Mouse (Mus musculus): Measurements from ENCODE around the gene Gadd45b. TPM values are rescaled to one million over a fixed set of nuclear protein-coding genes. Genes with fewer than 3 reads are reported as not detected.

Gadd45b gene
- polyA plus RNA-seq, 1 experiment from 2014 or later, result 5.0 TPM

DNA sequence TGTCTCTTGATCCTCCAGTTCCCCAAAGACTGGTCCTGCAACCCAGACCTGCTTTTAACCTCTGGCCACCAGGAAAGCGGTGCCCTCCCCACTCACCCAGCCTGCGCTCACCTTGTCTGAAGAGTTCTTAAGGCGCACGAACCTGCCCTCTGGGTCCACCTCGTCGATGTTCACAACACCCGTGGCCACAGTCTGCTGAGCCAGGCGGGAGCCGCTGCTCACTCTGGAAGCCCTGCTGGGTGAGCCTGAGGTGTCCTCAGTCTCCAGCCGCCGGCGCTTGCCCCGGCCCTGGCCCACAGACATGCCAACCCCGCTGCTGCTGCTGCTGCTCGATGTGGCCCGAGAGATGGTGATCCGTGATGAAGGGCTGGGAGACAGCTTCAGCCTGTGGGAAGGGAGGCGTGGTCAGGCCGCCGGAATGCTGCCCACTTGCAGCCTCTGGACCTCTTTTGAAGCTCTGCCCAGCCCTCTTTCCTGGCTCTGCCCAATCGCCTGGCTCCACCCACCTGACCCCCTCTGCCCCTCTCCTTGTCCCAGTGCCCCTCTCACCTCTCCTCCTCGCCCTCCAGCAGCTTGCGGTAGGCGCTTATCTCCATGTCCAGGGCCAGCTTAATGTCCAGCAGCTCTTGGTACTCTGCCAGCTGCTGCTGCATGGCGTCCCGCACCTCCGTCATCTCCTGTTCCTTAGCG is 25.7 kb upstream of the Gadd45b start:
- Histone ChIP-seq H3K9me3 (ENCODE audit: control insufficient read depth, low read length) (no peaks in the 10 kb centered on the region), H3K4me3 (ENCODE audit: low read depth, low read length) (no peak overlapping the region), H3K36me3 (ENCODE audit: control insufficient read depth, insufficient read depth, low read length) (peaks cover 40% of the 10 kb centered on the region), H3K4me2 (no peak overlapping the region), H3K27me3 (replicated peaks; ENCODE audit: control insufficient read depth, insufficient read depth, low read length) (no peaks in the 10 kb centered on the region), H3K9ac (ENCODE audit: low read depth, low read length) (no peak overlapping the region), H3K27ac (ENCODE audit: low read depth, low read length) (no peak overlapping the region), H3K4me1 (replicated peaks; ENCODE audit: control insufficient read depth, insufficient read depth, low read length) (peaks cover 12% of the 10 kb centered on the region)
- DNase-seq (ENCODE audit: low spot score), result no peak
- ATAC-seq (replicated peaks; ENCODE audit: low FRiP score), result no peak
- 91% methylated on average over 28 of the region's 28 CpGs for WGBS

DNA sequence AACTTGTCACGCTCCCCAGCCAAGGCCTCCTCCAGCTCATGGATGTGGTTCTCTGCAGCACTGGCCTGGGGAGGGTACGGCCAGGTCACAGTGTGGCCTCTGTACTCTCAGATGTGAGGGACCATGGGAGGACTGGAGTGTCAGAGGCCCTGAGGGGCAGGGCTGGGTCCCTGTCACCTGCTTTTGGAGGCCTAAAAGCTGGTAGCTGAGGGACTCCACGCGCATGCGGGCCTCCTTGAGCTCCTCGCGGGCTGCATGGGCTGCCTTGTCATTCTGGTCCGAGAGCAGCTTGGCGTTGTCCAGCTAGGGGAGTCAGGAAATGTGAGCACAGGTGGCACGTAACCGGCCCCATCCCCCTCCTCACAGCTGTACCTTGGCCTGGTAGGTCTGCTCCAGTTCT is 25.2 kb upstream of the Gadd45b start:
- Histone ChIP-seq H3K36me3 (ENCODE audit: control insufficient read depth, insufficient read depth, low read length) (peaks cover 44% of the 10 kb centered on the region), H3K4me1 (replicated peaks; ENCODE audit: control insufficient read depth, insufficient read depth, low read length) (peaks cover 7% of the 10 kb centered on the region), H3K4me3 (ENCODE audit: low read depth, low read length) (no peak overlapping the region), H3K27ac (ENCODE audit: low read depth, low read length) (no peak overlapping the region), H3K4me2 (no peak overlapping the region), H3K27me3 (replicated peaks; ENCODE audit: control insufficient read depth, insufficient read depth, low read length) (no peaks in the 10 kb centered on the region), H3K9me3 (ENCODE audit: control insufficient read depth, low read length) (no peaks in the 10 kb centered on the region), H3K9ac (ENCODE audit: low read depth, low read length) (no peak overlapping the region)
- ATAC-seq (replicated peaks; ENCODE audit: low FRiP score) (no peak), DNase-seq (ENCODE audit: low spot score) (no peak)
- 93% methylated on average over 11 of the region's 11 CpGs for WGBS

DNA sequence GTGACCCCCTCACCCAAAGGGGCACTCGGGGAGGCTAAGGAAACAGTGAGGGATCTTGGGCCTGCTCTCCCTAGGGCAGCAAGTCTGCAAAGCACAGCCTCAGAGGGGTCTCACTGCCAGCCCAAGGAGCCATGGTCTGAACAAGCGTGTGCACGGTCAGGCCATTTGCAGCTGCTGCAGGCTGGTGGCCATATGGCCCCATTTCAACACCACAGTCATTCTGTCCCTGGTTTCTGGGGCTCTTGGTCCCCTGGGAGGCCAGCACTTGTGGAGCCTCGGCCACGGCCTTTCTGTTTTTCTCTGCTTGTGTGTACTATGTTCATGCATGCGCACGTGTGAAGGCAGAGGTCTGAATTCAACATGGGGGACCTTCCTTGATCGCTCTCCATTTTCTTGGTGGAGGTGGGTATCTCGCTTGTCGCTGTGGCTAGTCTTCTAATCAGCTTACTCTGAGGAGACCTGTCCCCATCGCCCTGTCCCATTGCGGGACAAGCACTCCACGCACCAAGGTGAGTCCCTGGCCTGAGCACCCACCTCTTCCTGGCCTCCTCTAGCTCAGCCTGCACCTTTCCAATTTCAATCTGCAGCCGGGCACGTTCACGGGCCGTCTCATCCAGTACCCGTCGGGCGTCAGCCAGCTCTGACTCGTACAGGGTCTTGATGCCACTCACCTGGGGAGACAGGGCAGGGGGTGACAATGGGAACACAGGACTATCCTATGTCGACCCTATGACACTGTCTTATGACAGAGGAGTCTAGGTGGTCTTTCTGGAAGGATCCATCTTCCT is 20.3 kb upstream of the Gadd45b start:
- WGBS, result 93% methylated on average over 22 of the region's 22 CpGs

DNA sequence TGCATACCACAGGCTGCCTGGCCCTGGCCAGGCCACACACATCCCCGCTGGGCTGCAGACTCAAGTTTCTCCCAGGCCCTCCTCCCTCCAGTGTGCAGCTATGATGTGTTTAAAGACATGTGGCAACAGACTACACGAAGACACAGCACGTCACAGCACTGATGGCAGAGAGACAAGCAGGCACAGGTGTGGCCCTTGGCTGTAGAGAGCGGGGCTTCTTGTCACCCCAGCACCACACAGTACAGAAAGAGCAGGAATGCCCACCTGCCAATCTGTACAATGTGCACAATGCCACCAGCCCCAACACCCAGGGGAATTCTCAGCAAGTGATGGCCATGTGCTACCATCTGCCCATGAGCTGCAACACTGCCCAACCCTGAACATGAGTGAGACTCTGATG is 18.5 kb upstream of the Gadd45b start:
- Histone ChIP-seq H3K9me3 (ENCODE audit: control insufficient read depth, low read length) (no peaks in the 10 kb centered on the region), H3K36me3 (ENCODE audit: control insufficient read depth, insufficient read depth, low read length) (peaks cover 23% of the 10 kb centered on the region; the same call in 1 of the 2 replicates), H3K27ac (ENCODE audit: low read depth, low read length) (no peak overlapping the region)

More for the DNA sequence above, 20.3 kb upstream of the Gadd45b start:
- no peaks in the 10 kb centered on the region for H3K27me3 ChIP-seq (replicated peaks; ENCODE audit: control insufficient read depth, insufficient read depth, low read length)
- H3K4me3 ChIP-seq (ENCODE audit: low read depth, low read length), result no peak overlapping the region
- H3K36me3 ChIP-seq (ENCODE audit: control insufficient read depth, insufficient read depth, low read length), result peaks cover 35% of the 10 kb centered on the region
- peaks cover 6% of the 10 kb centered on the region for H3K4me1 ChIP-seq (replicated peaks; ENCODE audit: control insufficient read depth, insufficient read depth, low read length)
- ATAC-seq (replicated peaks; ENCODE audit: low FRiP score) (no peak), DNase-seq (ENCODE audit: low spot score) (no peak)
- no peak overlapping the region for H3K27ac ChIP-seq (ENCODE audit: low read depth, low read length)
- H3K9me3 ChIP-seq (ENCODE audit: control insufficient read depth, low read length), result no peaks in the 10 kb centered on the region
- H3K9ac ChIP-seq (ENCODE audit: low read depth, low read length), result no peak overlapping the region
- H3K4me2 ChIP-seq, result no peak overlapping the region

DNA sequence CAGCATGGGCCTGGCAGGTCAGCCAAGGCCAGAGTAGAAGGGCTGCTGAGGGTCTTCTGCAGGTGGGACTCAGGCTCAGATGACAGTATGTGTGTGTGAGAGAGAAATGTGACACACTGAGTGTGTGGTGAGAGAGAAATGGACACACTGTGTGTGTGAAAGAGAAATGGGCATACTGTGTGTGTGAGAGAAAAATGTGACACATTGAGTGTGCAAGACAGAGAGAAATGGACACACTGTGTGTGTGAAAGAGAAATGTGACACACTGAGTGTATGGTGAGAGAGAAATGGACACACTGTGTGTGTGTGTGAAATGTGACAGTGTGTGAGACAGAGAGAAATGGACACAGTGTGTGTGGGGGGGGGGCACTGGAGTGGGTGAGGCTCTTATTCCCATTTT is 18.0 kb upstream of the Gadd45b start:
- Histone ChIP-seq H3K4me3 (ENCODE audit: low read depth, low read length) (no peak overlapping the region), H3K4me2 (no peak overlapping the region), H3K36me3 (ENCODE audit: control insufficient read depth, insufficient read depth, low read length) (peaks cover 23% of the 10 kb centered on the region; the same call in 1 of the 2 replicates), H3K9ac (ENCODE audit: low read depth, low read length) (no peak overlapping the region), H3K27ac (ENCODE audit: low read depth, low read length) (no peak overlapping the region), H3K9me3 (ENCODE audit: control insufficient read depth, low read length) (no peaks in the 10 kb centered on the region), H3K27me3 (replicated peaks; ENCODE audit: control insufficient read depth, insufficient read depth, low read length) (no peaks in the 10 kb centered on the region), H3K4me1 (replicated peaks; ENCODE audit: control insufficient read depth, insufficient read depth, low read length) (peaks cover 22% of the 10 kb centered on the region)
- DNase-seq (ENCODE audit: low spot score) (no peak), ATAC-seq (replicated peaks; ENCODE audit: low FRiP score) (no peak)

More for the DNA sequence above, 18.5 kb upstream of the Gadd45b start:
- Histone ChIP-seq H3K27me3 (replicated peaks; ENCODE audit: control insufficient read depth, insufficient read depth, low read length) (no peaks in the 10 kb centered on the region), H3K9ac (ENCODE audit: low read depth, low read length) (no peak overlapping the region), H3K4me1 (replicated peaks; ENCODE audit: control insufficient read depth, insufficient read depth, low read length) (peaks cover 19% of the 10 kb centered on the region), H3K4me3 (ENCODE audit: low read depth, low read length) (no peak overlapping the region), H3K4me2 (no peak overlapping the region)
- WGBS, result 94% methylated on average over 4 of the region's 4 CpGs
- DNase-seq (ENCODE audit: low spot score) (no peak), ATAC-seq (replicated peaks; ENCODE audit: low FRiP score) (no peak)

DNA sequence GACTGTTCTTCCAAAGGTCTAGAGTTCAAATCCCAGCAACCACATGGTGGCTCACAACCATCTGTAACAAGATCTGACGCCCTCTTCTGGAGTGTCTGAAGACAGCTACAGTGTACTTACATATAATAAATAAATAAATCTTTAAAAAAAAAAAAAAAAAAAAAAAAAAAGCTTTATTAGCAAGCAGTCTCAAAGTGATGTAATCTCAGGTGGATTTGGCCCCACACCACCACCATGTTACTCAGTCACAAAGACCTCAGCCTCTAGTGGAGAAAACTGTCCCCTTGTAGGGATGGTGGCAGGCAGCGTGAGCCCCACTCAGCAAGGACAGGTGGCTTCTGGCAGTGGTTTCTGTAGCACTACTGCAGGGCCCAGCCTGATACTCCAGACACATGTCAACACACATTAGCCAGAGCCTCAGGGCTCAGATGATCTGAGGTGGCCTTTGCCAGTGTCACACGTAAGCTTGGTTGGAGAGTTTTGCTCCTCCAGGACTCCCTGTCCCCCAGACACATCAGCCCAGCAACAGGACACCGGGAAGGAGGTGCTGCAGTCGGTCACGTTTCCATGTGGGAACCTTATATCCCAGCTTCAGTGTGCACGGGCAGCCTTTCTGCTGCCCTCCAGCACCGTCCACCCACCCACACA is 16.4 kb upstream of the Gadd45b start:
- H3K9ac ChIP-seq (ENCODE audit: low read depth, low read length), result no peak overlapping the region
- DNase-seq (ENCODE audit: low spot score) (no peak), ATAC-seq (replicated peaks; ENCODE audit: low FRiP score) (no peak)
- H3K4me2 ChIP-seq, result no peak overlapping the region
- no peaks in the 10 kb centered on the region for H3K27me3 ChIP-seq (replicated peaks; ENCODE audit: control insufficient read depth, insufficient read depth, low read length)
- no peak overlapping the region for H3K4me3 ChIP-seq (ENCODE audit: low read depth, low read length)
- H3K9me3 ChIP-seq (ENCODE audit: control insufficient read depth, low read length), result no peaks in the 10 kb centered on the region
- WGBS, result 88% methylated on average over 7 of the region's 8 CpGs
- peaks cover 16% of the 10 kb centered on the region; the same call in 1 of the 2 replicates for H3K36me3 ChIP-seq (ENCODE audit: control insufficient read depth, insufficient read depth, low read length)
- H3K27ac ChIP-seq (ENCODE audit: low read depth, low read length), result no peak overlapping the region
- H3K4me1 ChIP-seq (replicated peaks; ENCODE audit: control insufficient read depth, insufficient read depth, low read length), result peaks cover 27% of the 10 kb centered on the region

DNA sequence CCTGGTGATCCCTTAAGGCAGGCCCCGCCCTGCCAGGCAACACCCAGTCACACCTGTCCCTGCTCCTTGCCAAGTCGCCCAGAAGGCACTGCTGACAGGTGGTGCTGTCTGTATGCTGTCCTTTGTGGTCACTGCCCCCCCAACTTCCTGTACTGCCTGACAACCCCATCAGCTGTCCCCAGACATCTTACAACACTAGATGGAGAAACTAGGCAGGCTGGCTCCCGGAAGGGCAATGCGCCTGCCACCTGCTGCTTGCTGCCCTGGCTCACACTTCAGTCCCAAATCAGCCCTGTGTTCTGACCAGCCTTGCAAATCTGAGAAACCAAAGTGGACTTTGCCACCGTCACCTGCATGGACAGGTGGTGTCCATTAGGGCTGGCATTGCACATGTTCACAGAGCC is 15.6 kb upstream of the Gadd45b start:
- no peaks in the 10 kb centered on the region for H3K27me3 ChIP-seq (replicated peaks; ENCODE audit: control insufficient read depth, insufficient read depth, low read length)
- no peak overlapping the region for H3K27ac ChIP-seq (ENCODE audit: low read depth, low read length)
- no peak overlapping the region for H3K4me2 ChIP-seq
- WGBS, result 84% methylated on average over 5 of the region's 5 CpGs
- peaks cover 27% of the 10 kb centered on the region for H3K4me1 ChIP-seq (replicated peaks; ENCODE audit: control insufficient read depth, insufficient read depth, low read length)
- no peak overlapping the region for H3K4me3 ChIP-seq (ENCODE audit: low read depth, low read length)
- H3K9me3 ChIP-seq (ENCODE audit: control insufficient read depth, low read length), result no peaks in the 10 kb centered on the region
- no peak overlapping the region for H3K9ac ChIP-seq (ENCODE audit: low read depth, low read length)
- DNase-seq (ENCODE audit: low spot score) (no peak), ATAC-seq (replicated peaks; ENCODE audit: low FRiP score) (no peak)
- peaks cover 11% of the 10 kb centered on the region; the same call in 1 of the 2 replicates for H3K36me3 ChIP-seq (ENCODE audit: control insufficient read depth, insufficient read depth, low read length)

DNA sequence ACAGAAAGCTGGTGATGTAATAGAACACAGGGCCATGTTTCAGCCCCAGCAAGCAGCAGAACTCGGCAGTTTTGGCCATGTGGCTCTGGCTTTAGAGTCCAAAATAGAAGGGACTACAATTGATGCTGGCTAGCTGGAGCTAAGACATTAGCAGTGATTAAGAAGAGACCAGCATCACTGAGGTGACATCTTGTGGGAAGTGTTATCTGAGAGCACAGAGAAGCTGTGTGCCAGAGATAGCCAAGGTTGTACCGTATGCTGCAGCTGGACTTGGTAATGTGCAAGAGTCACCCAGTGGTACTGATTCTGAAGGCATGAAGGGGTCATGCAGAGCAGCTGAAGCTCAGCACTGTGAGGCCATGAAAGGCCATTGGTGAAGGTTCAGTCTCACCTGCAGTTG is 14.6 kb upstream of the Gadd45b start:
- Histone ChIP-seq H3K27me3 (replicated peaks; ENCODE audit: control insufficient read depth, insufficient read depth, low read length) (no peaks in the 10 kb centered on the region), H3K9ac (ENCODE audit: low read depth, low read length) (no peak overlapping the region), H3K4me2 (no peak overlapping the region), H3K27ac (ENCODE audit: low read depth, low read length) (no peak overlapping the region), H3K9me3 (ENCODE audit: control insufficient read depth, low read length) (no peaks in the 10 kb centered on the region), H3K36me3 (ENCODE audit: control insufficient read depth, insufficient read depth, low read length) (peaks cover 2% of the 10 kb centered on the region; the same call in 1 of the 2 replicates), H3K4me1 (replicated peaks; ENCODE audit: control insufficient read depth, insufficient read depth, low read length) (peaks cover 27% of the 10 kb centered on the region), H3K4me3 (ENCODE audit: low read depth, low read length) (no peak overlapping the region)
- DNase-seq (ENCODE audit: low spot score) (no peak), ATAC-seq (replicated peaks; ENCODE audit: low FRiP score) (no peak)
- WGBS, result 63% methylated on average over 2 of the region's 2 CpGs
